Mouse (Mus musculus): ENCODE results near the gene Gm29666.
"Not testable (repeated sequence)": the region's sequence is repeated elsewhere in the genome, so short reads cannot be mapped to it uniquely, and the experiment has no call there.

DNA sequence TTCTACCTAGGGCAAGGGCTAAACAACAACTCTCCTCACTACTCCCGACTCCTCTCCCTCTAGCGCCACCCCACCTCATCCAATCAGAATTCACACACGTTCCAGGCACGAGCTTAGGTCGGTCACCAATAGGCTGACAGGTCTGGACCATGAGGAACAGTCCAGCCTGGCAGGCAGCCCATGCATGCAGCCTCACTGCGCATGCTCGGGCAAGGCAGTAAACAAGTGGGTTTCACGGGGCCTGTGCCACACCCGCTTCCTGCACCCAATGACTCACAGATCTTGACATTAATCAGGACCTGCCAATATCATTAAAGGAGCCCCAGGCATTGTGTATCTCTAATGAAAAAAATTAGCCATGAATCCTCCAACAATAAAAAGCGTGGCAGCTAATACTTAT lies 23.6 kb downstream of the Gm29666 start:
- TF ChIP-seq CTCF, POLR2A (IDR thresholded peaks at IDR 0.05; ENCODE audit: insufficient read depth, low read depth, low read length): not testable (repeated sequence)

Data from olfactory bulb, adult 2 months (tissue).